Mouse (Mus musculus) B cell, adult 67 days (primary cell): ENCODE results near the gene Carmil2. TPM values are rescaled to one million over a fixed set of nuclear protein-coding genes. Genes with fewer than 3 reads are reported as not detected.

Source experiments
- total RNA-seq, 2 experiments: library from RNA; stranded (reverse); gene quantifications; 4 replicates each; pipeline ENCODE4 v1.2.4; 2023

Gene Carmil2
- 100 to 1,000 TPM; 155 to 156 TPM for total RNA-seq

DNA sequence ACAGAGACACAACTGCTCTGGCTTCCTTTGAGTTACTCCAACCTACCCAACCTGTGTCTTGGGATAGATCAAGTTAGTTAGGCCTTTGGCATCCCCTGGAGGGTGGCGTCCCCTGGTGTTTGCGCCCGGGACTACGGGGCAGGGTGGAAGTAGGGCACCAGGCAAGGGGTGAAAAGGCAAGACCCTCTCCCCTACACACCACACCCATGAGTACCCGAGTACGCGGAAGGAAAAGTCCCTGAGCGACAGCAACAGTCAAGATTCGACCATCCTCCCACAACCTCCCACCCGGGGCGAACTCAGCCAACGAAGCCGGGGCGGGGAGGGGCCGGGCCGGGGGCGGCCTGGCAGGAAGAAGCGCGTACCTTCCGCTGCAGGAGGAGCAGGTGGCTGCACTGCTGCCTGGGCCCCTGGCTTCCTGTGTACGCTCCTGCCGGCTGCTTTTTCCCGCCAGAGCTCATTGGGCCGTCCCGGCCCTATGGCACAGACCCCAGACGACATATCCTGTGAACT, at the start of gene Carmil2:
Gene Carmil2 (plus strand): TSS at position 479 of the 513 bp plus-strand sequence.

DNA sequence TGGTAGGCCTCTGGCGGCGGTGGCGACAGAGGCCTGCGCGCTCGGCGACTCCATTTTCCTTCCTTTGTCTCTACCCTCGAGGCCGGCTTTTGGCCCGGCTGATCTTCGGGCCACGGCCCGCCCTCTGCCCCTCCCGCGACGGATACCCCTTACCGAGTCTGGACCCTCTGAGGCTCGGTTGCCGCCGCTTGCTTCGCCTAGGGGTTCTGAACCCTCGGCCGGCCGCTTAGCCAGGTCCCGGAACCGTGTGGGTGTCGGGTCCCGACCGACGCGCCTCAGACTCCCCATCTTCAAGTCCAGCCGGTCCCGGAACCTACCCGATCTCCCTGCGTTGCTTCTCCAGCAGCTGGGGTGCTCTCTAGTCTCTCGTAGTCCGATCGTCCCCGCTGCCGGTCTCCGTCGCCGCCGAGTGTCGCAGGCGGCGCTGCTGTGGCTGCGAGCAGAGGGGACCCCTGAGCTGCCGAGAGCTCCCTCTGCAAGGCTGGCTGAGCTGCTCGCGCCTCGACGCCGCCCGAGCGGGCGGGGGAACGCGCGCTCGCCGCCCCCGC, 49.0 kb upstream of the Carmil2 start, which contains the start of gene Agrp:
Gene Agrp (minus strand): TSS at position 431 of the 548 bp plus-strand sequence.

DNA sequence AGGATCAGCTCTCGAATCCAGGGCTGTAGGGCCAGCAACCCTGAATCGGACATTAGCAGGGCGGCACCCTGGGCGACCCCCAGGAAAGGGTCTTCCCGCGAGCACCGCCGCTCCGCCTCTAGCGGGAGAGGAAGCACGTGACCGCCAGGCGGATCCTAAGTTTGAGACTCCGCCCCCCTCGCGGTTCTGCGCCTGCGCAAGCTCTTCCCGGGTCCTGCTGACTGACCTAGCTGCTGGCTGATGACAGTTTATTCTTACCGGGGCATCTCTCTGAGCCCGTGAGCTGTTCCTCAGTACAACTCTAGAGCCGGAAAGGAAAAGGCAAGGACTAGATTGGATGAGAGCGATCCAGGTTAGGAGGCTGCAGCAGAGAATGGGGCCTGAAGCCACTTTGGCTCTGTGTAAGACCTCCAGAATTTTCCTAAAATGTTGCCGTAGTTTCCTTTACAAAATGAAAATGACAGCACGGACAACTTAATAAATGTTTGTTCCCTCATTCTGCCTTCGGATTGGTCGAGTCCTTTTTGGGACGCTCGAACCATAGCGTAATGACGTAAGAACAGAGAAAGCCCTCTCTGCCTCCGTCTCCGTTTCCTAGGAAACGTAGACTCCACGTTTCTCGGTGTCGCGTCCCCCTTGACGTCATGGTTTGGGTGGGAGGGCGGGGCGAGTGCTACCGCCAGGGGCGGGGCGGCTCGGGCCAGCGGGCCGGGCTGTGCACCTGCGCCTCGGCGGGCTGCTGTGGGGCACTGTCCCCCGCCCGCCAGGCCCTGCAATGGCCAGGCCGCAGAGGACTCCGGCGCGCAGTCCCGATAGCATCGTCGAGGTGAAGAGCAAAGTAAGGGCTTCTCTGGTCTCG, 15.1 kb downstream of the Carmil2 start, which contains the start of the genes Acd and Pard6a:
Gene Acd (minus strand): TSS at position 137 of the 859 bp plus-strand sequence.
Gene Pard6a (plus strand): TSS at position 183 of the 859 bp plus-strand sequence.

DNA sequence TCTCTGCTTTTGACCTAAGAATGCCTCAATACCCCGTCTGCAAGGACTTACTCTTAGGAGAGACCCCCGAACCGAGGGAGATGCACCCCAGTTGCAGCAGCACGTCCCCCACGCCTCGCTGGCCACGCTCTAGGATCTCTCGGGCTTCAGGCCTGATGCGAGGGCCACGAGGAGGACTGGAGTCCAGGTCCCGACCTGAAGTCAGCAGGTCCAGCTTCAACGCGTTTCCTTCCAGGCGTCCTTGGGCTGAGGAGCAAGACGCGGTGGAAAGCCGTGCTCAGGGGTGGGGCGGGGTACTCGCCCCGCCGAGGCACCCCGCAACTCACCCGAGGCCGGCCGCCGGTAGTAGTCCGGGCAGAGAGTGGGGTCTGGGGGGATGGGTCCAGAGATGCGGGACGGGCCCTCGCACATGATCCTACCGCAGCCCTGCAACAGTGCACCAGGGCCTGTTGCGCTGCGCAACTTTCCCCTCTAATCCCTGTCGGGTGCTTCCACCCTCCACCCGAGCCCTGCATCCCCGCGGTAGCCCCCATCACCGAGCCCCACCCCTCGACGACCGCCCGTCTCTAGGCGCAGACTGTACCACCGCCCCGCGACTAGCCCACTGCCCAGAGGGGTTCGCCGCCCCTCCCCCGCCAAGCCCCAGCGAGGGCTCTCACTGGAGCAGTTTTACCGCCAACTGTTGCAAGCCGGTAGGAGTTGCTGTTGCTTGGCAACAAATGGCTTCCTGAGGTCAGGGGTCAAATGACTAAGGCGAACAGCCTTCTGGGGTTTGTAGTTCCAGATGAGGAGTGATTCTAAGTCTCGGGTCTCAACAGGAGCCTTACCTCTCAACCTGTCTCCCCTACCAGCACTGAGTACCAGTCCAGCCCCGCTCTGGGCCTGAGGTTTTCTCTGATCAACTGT, 21.7 kb downstream of the Carmil2 start, which contains the start of the genes 4933405L10Rik and Enkd1:
Gene 4933405L10Rik (plus strand): TSS at position 158 of the 906 bp plus-strand sequence.
Gene Enkd1 (minus strand): TSS at position 713 of the 906 bp plus-strand sequence.

Other genes with a start within 250 kb of the Carmil2 start
- 1 to 10 TPM in 1 of 2 experiments, under 1 TPM in 1; 0.56 to 1.3 TPM for gene Tppp3, start 214.7 kb upstream of the Carmil2 start, total RNA-seq
- 1 to 10 TPM; 4.0 to 5.3 TPM for gene Zdhhc1, start 189.4 kb upstream of the Carmil2 start, total RNA-seq
- gene Hsd11b2, start 167.5 kb upstream of the Carmil2 start, total RNA-seq: not detected
- 10 to 100 TPM; 82.3 to 98.5 TPM for gene Atp6v0d1, start 120.2 kb upstream of the Carmil2 start, total RNA-seq
- 10 to 100 TPM; 24.3 to 32.2 TPM for gene Ripor1, start 81.0 kb upstream of the Carmil2 start, total RNA-seq
- 100 to 1,000 TPM; 182 to 207 TPM for gene Ctcf, start 49.7 kb upstream of the Carmil2 start, total RNA-seq
- gene Agrp, start 48.9 kb upstream of the Carmil2 start, total RNA-seq: not detected
- gene Acd, start 14.8 kb downstream of the Carmil2 start, total RNA-seq: 10 to 100 TPM; 93.3 to 95.1 TPM
- 10 to 100 TPM; 14.9 to 16.3 TPM for gene Pard6a, start 14.9 kb downstream of the Carmil2 start, total RNA-seq
- gene 4933405L10Rik, start 21.4 kb downstream of the Carmil2 start, total RNA-seq: not detected
- 1 to 10 TPM; 4.2 to 4.3 TPM for gene Enkd1, start 21.9 kb downstream of the Carmil2 start, total RNA-seq
- 1 to 10 TPM; 4.1 to 6.5 TPM for gene Gfod2, start 72.4 kb downstream of the Carmil2 start, total RNA-seq
- 10 to 100 TPM; 36.8 to 38.6 TPM for gene Ranbp10, start 141.1 kb downstream of the Carmil2 start, total RNA-seq
- gene Tsnaxip1, start 141.5 kb downstream of the Carmil2 start, total RNA-seq: 1 to 10 TPM; 1.4 to 1.6 TPM
- 10 to 100 TPM; 17.6 to 18.1 TPM for gene Cenpt, start 167.0 kb downstream of the Carmil2 start, total RNA-seq
- 10 to 100 TPM; 17.1 to 19.7 TPM for gene Thap11, start 168.9 kb downstream of the Carmil2 start, total RNA-seq
- 10 to 100 TPM; 17.1 to 31.8 TPM for gene Nutf2, start 174.3 kb downstream of the Carmil2 start, total RNA-seq
- 10 to 100 TPM; 75.9 to 79.6 TPM for gene Edc4, start 194.6 kb downstream of the Carmil2 start, total RNA-seq
- 1 to 10 TPM in 1 of 2 experiments, not detected in 1; 1.3 TPM for gene Nrn1l, start 207.3 kb downstream of the Carmil2 start, total RNA-seq
- 10 to 100 TPM; 22.5 to 30.1 TPM for gene Pskh1, start 214.2 kb downstream of the Carmil2 start, total RNA-seq
- 1 to 10 TPM; 2.0 to 3.5 TPM for gene Ctrl, start 247.6 kb downstream of the Carmil2 start, total RNA-seq